Mouse (Mus musculus): ENCODE measurements around the gene Olfr801. TPM values are rescaled to one million over a fixed set of nuclear protein-coding genes. Genes with fewer than 3 reads are reported as not detected.

Gene Olfr801
- polyA plus RNA-seq (2012; rRNA removed), result not detected in 2 replicates

DNA sequence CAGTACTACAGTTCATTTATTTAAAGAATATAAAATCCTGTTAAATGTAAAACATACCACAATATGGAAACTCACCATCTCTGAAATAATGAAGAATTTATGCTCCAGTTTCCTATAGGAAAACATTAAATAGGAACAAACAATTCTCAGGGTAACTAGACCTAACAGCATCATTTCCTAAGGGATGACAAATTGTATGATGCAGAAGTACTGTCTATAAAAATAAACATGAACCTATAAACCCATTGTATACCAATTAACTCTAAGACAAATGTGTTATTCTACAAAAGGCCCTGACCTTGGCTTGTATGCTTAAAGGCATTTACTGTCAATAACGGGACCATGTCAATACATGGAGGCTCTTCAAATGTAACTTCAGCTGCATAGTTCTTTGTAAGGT is at the start of gene Olfr801:
TSS of gene Olfr801 (minus strand) at position 101 of the 400 bp plus-strand sequence.
- no peaks in the 10 kb centered on the region for H3K36me3 ChIP-seq (ENCODE audit: control insufficient read depth, insufficient read depth, low read length)
- H3K4me3 ChIP-seq (ENCODE audit: control insufficient read depth, low read depth, low read length), result no peak within 1 kb of the TSS; the same call in 1 of the 2 replicates
- H3K27ac ChIP-seq (ENCODE audit: control insufficient read depth, insufficient read depth, low read depth, low read length), result no peak within 1 kb of the TSS
- no peaks in the 10 kb centered on the region for H3K27me3 ChIP-seq (ENCODE audit: control insufficient read depth, insufficient read depth, low read length)
- no peak for TF ChIP-seq CTCF (IDR thresholded peaks at IDR 0.05; ENCODE audit: control insufficient read depth, insufficient read depth, insufficient replicate concordance, low read depth, low read length)
- no peak for TF ChIP-seq POLR2A (IDR thresholded peaks at IDR 0.05; ENCODE audit: control insufficient read depth, low read depth, low read length)
- no peaks in the 10 kb centered on the region for H3K4me1 ChIP-seq (ENCODE audit: control insufficient read depth, insufficient read depth, low read length)

DNA sequence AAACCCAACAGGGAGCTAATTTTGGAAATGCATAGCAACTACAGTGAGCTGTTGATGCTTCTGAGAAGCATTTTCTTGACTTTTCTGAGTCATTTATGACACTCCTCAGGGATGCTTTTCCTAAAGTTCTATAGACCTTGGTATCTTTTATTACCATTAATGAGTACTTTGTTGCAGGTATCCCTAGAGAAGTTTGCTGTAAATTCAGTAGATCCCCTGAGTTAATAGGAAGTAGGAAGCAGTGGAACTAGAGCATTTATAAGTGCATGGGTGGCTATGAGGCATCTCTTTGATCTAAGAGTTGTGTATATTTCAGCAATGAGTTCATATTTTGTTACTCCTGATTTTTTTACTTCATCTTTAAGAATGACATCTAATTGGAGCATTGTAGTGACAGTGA is 29.2 kb upstream of the Olfr801 start, which contains the start of gene Olfr804:
TSS of gene Olfr804 (plus strand) at position 301 of the 400 bp plus-strand sequence.
- no peaks in the 10 kb centered on the region for H3K4me1 ChIP-seq (ENCODE audit: control insufficient read depth, insufficient read depth, low read length)
- TF ChIP-seq CTCF (IDR thresholded peaks at IDR 0.05; ENCODE audit: control insufficient read depth, insufficient read depth, insufficient replicate concordance, low read depth, low read length) (no peak), POLR2A (IDR thresholded peaks at IDR 0.05; ENCODE audit: control insufficient read depth, low read depth, low read length) (no peak)
- H3K27me3 ChIP-seq (ENCODE audit: control insufficient read depth, insufficient read depth, low read length), result no peaks in the 10 kb centered on the region
- no peaks in the 10 kb centered on the region for H3K36me3 ChIP-seq (ENCODE audit: control insufficient read depth, insufficient read depth, low read length)
- no peak within 1 kb of the TSS for H3K27ac ChIP-seq (ENCODE audit: control insufficient read depth, insufficient read depth, low read depth, low read length)
- H3K4me3 ChIP-seq (ENCODE audit: control insufficient read depth, low read depth, low read length), result no peak within 1 kb of the TSS

DNA sequence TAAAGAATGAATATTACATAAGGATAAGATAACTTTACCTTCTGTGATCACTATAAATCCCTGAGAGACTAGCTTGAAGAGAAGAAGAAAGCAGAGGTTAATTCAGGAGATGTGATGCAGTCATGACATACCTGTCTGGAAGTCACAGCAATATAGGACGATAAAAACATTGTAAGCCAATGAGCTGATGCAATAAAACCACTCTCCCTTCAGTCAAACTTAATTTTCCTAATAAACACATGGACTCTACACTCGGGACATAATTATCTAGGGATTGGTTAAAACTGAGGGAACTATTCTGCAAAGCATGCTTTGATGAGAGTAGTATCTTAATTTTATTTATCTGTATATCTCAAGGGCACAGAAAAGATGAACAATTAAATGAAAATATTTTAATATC is 20.5 kb upstream of the Olfr801 start, which contains the start of gene Olfr803:
TSS of gene Olfr803 (minus strand) at position 101 of the 400 bp plus-strand sequence.
- Histone ChIP-seq H3K4me1 (ENCODE audit: control insufficient read depth, insufficient read depth, low read length) (no peaks in the 10 kb centered on the region), H3K36me3 (ENCODE audit: control insufficient read depth, insufficient read depth, low read length) (no peaks in the 10 kb centered on the region), H3K27ac (ENCODE audit: control insufficient read depth, insufficient read depth, low read depth, low read length) (no peak within 1 kb of the TSS), H3K27me3 (ENCODE audit: control insufficient read depth, insufficient read depth, low read length) (no peaks in the 10 kb centered on the region), H3K4me3 (ENCODE audit: control insufficient read depth, low read depth, low read length) (no peak within 1 kb of the TSS)
- no peak for TF ChIP-seq CTCF (IDR thresholded peaks at IDR 0.05; ENCODE audit: control insufficient read depth, insufficient read depth, insufficient replicate concordance, low read depth, low read length)
- TF ChIP-seq POLR2A (IDR thresholded peaks at IDR 0.05; ENCODE audit: control insufficient read depth, low read depth, low read length), result no peak

DNA sequence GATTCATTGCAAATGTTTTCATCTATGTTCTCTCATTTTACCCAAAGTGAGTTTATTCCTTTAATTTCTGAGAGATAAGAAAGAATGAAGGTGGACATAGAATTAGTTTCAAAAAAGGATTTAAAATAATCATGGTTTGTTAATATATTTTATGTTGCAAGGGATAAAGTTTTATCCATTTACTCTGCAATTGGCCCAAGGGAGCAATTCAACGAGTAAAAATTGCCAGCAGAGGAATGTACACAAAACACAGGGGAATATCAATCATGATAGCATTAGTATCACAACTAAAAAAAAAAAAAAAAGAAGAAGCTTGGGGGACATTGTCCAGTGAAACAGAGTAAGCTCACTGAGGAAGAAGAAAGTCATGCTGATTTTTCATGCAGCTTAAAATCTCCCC is 14.4 kb upstream of the Olfr801 start, which contains the start of gene Olfr802:
TSS of gene Olfr802 (minus strand) at position 101 of the 400 bp plus-strand sequence.
- Histone ChIP-seq H3K4me3 (ENCODE audit: control insufficient read depth, low read depth, low read length) (no peak within 1 kb of the TSS), H3K36me3 (ENCODE audit: control insufficient read depth, insufficient read depth, low read length) (no peaks in the 10 kb centered on the region), H3K27ac (ENCODE audit: control insufficient read depth, insufficient read depth, low read depth, low read length) (no peak within 1 kb of the TSS), H3K4me1 (ENCODE audit: control insufficient read depth, insufficient read depth, low read length) (no peaks in the 10 kb centered on the region), H3K27me3 (ENCODE audit: control insufficient read depth, insufficient read depth, low read length) (no peaks in the 10 kb centered on the region)
- TF ChIP-seq CTCF (IDR thresholded peaks at IDR 0.05; ENCODE audit: control insufficient read depth, insufficient read depth, insufficient replicate concordance, low read depth, low read length) (no peak), POLR2A (IDR thresholded peaks at IDR 0.05; ENCODE audit: control insufficient read depth, low read depth, low read length) (no peak)

DNA sequence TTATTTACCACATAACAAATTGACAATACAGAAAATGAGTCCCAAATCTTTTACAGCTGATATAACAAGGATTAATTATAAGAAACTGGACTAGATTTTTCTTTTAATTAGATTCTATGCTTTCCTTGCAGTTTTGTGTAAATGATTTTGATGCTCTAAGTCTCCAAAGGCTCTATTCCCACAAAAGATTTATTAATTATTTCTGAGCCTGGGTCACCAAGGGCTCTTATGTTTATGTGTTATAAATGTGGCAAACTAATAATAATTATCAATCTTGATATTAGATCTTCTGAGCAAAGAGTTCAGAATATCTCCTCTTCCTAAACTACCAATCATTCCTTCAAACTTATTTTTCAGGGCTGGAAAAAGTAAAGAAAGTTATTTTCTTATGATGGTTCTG is 16.3 kb downstream of the Olfr801 start, which contains the start of gene Olfr800:
TSS of gene Olfr800 (plus strand) at position 301 of the 400 bp plus-strand sequence.
- Histone ChIP-seq H3K4me3 (ENCODE audit: control insufficient read depth, low read depth, low read length) (no peak within 1 kb of the TSS), H3K27ac (ENCODE audit: control insufficient read depth, insufficient read depth, low read depth, low read length) (no peak within 1 kb of the TSS), H3K36me3 (ENCODE audit: control insufficient read depth, insufficient read depth, low read length) (no peaks in the 10 kb centered on the region), H3K27me3 (ENCODE audit: control insufficient read depth, insufficient read depth, low read length) (no peaks in the 10 kb centered on the region), H3K4me1 (ENCODE audit: control insufficient read depth, insufficient read depth, low read length) (no peaks in the 10 kb centered on the region)
- no peak for TF ChIP-seq CTCF (IDR thresholded peaks at IDR 0.05; ENCODE audit: control insufficient read depth, insufficient read depth, insufficient replicate concordance, low read depth, low read length)
- no peak for TF ChIP-seq POLR2A (IDR thresholded peaks at IDR 0.05; ENCODE audit: control insufficient read depth, low read depth, low read length)

DNA sequence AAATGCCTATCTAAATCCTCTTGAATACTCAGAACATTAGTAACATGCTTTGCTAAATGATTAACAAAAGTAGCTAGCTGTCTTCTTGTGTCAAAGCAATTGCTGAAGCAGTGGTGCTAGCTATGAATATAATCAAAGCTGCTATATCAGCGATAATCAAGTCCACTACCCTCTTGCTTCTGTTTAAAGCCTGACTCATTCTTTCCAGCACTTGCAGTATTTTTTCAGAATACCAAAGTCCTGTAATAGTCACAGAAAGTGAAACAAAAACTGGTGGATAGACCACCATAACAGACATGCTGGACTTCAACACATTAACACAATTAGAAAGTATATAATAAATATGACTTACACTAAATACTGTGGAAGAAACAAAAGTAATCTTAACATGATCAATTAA is 21.9 kb downstream of the Olfr801 start:
- Histone ChIP-seq H3K36me3 (ENCODE audit: control insufficient read depth, insufficient read depth, low read length) (no peaks in the 10 kb centered on the region), H3K27ac (ENCODE audit: control insufficient read depth, insufficient read depth, low read depth, low read length) (no peak overlapping the region), H3K27me3 (ENCODE audit: control insufficient read depth, insufficient read depth, low read length) (no peaks in the 10 kb centered on the region), H3K4me1 (ENCODE audit: control insufficient read depth, insufficient read depth, low read length) (no peaks in the 10 kb centered on the region), H3K4me3 (ENCODE audit: control insufficient read depth, low read depth, low read length) (no peak overlapping the region)
- TF ChIP-seq CTCF (IDR thresholded peaks at IDR 0.05; ENCODE audit: control insufficient read depth, insufficient read depth, insufficient replicate concordance, low read depth, low read length), result no peak
- no peak for TF ChIP-seq POLR2A (IDR thresholded peaks at IDR 0.05; ENCODE audit: control insufficient read depth, low read depth, low read length)

DNA sequence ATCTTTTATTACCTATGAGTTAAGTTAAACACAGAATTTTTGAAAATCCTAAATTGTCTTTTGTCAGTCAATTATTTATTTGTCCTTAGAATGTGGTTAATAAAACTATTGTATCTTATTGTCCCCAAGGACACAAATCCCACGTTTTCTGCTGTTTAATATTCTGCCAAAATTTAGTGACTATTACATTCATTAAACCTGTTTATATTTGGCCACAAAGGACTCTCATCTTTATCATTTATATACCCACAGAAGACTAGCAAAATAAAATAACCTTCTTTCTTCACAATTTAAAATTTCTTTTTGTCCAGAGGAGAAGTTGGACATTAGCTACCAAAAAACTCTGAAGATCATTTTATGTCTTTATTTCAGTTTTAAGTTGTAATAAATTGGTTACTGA is 36.5 kb downstream of the Olfr801 start, which contains the start of gene Olfr799:
TSS of gene Olfr799 (plus strand) at position 301 of the 400 bp plus-strand sequence.
- no peaks in the 10 kb centered on the region for H3K36me3 ChIP-seq (ENCODE audit: control insufficient read depth, insufficient read depth, low read length)
- no peak for TF ChIP-seq POLR2A (IDR thresholded peaks at IDR 0.05; ENCODE audit: control insufficient read depth, low read depth, low read length)
- no peak for TF ChIP-seq CTCF (IDR thresholded peaks at IDR 0.05; ENCODE audit: control insufficient read depth, insufficient read depth, insufficient replicate concordance, low read depth, low read length)
- H3K4me3 ChIP-seq (ENCODE audit: control insufficient read depth, low read depth, low read length), result no peak within 1 kb of the TSS
- H3K27me3 ChIP-seq (ENCODE audit: control insufficient read depth, insufficient read depth, low read length), result no peaks in the 10 kb centered on the region
- no peaks in the 10 kb centered on the region for H3K4me1 ChIP-seq (ENCODE audit: control insufficient read depth, insufficient read depth, low read length)
- H3K27ac ChIP-seq (ENCODE audit: control insufficient read depth, insufficient read depth, low read depth, low read length), result no peak within 1 kb of the TSS
